Mouse (Mus musculus): ENCODE measurements around the gene Nt5dc3. TPM values are rescaled to one million over a fixed set of nuclear protein-coding genes. Genes with fewer than 3 reads are reported as not detected.

Gene Nt5dc3
- polyA plus RNA-seq, 1 experiment: 0.95 TPM

DNA sequence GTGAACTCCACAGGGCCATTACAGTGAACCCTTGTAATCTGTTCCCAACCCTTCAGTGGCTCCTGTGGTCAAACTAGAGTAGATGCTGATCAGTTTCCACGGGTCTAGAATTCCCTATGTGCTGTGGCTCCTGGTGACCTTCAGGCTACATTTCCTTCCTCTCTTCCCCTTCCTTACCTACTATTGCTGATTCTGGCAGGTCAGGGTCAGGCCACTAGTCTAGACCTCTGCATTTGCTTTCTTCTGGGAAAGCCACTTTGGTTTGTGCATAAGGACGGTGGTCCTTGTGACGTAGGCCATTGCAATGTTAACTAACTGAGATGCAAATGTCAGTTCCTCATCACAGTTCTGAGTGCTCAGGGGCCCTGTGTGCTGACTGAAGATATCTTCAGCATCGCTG, 81.6 kb downstream of the Nt5dc3 start:
- Histone ChIP-seq H3K9me3 (peaks cover 4% of the 10 kb centered on the region), H3K4me3 (replicated peaks) (no peak overlapping the region), H3K36me3 (replicated peaks; ENCODE audit: low read length) (no peaks in the 10 kb centered on the region), H3K4me1 (no peaks in the 10 kb centered on the region), H3K27me3 (replicated peaks) (peaks cover 10% of the 10 kb centered on the region)
- TF ChIP-seq FLI1 (IDR thresholded peaks at IDR 0.05; ENCODE audit: low read length): no peak
- no peak for TF ChIP-seq GATA1 (IDR thresholded peaks at IDR 0.05; ENCODE audit: borderline replicate concordance, low read length)

DNA sequence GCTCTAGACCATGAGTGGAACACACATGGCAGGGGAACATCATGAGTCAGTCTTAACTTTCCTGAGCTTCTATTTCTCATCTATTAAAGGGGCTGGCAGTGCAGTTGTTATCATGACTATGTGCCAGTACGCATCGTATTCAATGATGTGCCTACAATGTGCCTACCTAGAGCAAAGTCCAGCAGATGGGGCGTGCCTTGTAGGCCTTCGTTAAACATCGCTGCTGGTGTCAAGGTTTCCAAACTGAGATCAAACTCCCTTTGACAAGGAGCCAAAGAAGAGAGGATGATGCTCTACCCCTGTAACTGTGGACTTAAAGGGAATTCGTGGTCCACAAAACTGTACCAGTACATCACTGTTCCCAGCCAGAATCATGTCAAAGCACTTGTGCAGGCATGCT, 83.7 kb downstream of the Nt5dc3 start:
- Histone ChIP-seq H3K27me3 (replicated peaks) (peaks cover 7% of the 10 kb centered on the region), H3K4me3 (replicated peaks) (no peak overlapping the region), H3K9me3 (peaks cover 4% of the 10 kb centered on the region), H3K4me1 (no peaks in the 10 kb centered on the region), H3K36me3 (replicated peaks; ENCODE audit: low read length) (no peaks in the 10 kb centered on the region)
- TF ChIP-seq FLI1 (IDR thresholded peaks at IDR 0.05; ENCODE audit: low read length) (no peak), GATA1 (IDR thresholded peaks at IDR 0.05; ENCODE audit: borderline replicate concordance, low read length) (no peak)

DNA sequence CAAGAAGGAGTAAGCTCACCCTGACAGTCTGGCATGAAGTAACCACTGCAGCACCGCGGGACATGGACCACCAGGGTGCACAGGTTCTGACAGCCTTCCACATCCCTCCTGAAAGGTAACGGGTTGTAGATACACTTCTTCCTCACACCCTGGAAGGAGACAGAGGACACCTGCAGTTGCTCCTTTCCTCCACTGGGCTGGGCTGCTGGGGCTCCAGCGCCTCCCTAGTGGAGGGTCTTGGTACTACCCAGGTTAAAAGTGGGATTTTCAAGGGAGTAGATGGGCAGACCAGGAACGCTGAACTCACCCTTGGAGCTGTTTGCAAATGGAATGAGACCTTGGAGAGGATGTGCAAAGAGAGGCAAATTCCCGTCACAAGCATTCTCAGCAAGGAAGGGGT, 84.6 kb downstream of the Nt5dc3 start:
- Histone ChIP-seq H3K27me3 (replicated peaks) (peaks cover 12% of the 10 kb centered on the region), H3K36me3 (replicated peaks; ENCODE audit: low read length) (no peaks in the 10 kb centered on the region), H3K4me1 (no peaks in the 10 kb centered on the region), H3K9me3 (peaks cover 7% of the 10 kb centered on the region), H3K4me3 (replicated peaks) (no peak overlapping the region)
- TF ChIP-seq FLI1 (IDR thresholded peaks at IDR 0.05; ENCODE audit: low read length) (no peak), GATA1 (IDR thresholded peaks at IDR 0.05; ENCODE audit: borderline replicate concordance, low read length) (no peak)

- Histone ChIP-seq H3K4me1 (no peaks in the 10 kb centered on the region), H3K9me3 (peaks cover 5% of the 10 kb centered on the region), H3K4me3 (replicated peaks) (no peak overlapping the region), H3K36me3 (replicated peaks; ENCODE audit: low read length) (no peaks in the 10 kb centered on the region), H3K27me3 (replicated peaks) (peaks cover 5% of the 10 kb centered on the region)
- TF ChIP-seq FLI1 (IDR thresholded peaks at IDR 0.05; ENCODE audit: low read length) (no peak), GATA1 (IDR thresholded peaks at IDR 0.05; ENCODE audit: borderline replicate concordance, low read length) (no peak)
Observed at GRCm38 (mm10) chr10:86872121-86872520, 93.3 kb downstream of the Nt5dc3 start.

GRCm38 (mm10) chr10:86872591-86872990, 93.8 kb downstream of the Nt5dc3 start:
- no peaks in the 10 kb centered on the region for H3K4me1 ChIP-seq
- peaks cover 5% of the 10 kb centered on the region for H3K9me3 ChIP-seq
- H3K36me3 ChIP-seq (replicated peaks; ENCODE audit: low read length): no peaks in the 10 kb centered on the region

DNA sequence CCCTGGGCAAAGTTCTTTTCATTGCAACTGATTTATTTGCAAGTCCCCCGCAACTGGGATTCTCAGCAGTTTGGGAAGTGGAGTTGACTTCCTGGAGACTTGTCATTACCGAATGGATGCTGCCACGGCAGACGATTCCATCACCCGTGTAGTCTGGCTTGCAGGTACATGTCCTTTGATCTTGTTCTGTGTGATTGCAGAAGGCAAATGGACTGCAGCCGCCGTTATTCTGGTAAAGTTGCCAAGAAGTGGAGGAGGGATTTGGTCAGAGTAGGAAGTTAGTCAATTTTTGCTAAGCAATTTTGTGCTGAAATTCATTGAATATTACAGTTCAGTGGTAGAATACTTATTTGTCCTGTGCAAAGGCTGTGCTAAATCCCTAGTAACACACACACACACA, 99.9 kb downstream of the Nt5dc3 start:
- Histone ChIP-seq H3K4me1 (peaks cover 9% of the 10 kb centered on the region), H3K4me3 (replicated peaks) (no peak overlapping the region), H3K36me3 (replicated peaks; ENCODE audit: low read length) (no peaks in the 10 kb centered on the region), H3K9me3 (no peaks in the 10 kb centered on the region), H3K27me3 (replicated peaks) (peaks cover 2% of the 10 kb centered on the region)
- no peak for TF ChIP-seq FLI1 (IDR thresholded peaks at IDR 0.05; ENCODE audit: low read length)
- TF ChIP-seq GATA1 (IDR thresholded peaks at IDR 0.05; ENCODE audit: borderline replicate concordance, low read length): no peak

More at GRCm38 (mm10) chr10:86872591-86872990, 93.8 kb downstream of the Nt5dc3 start:
- Histone ChIP-seq H3K27me3 (replicated peaks) (peaks cover 5% of the 10 kb centered on the region), H3K4me3 (replicated peaks) (no peak overlapping the region)
- TF ChIP-seq GATA1 (IDR thresholded peaks at IDR 0.05; ENCODE audit: borderline replicate concordance, low read length) (no peak), FLI1 (IDR thresholded peaks at IDR 0.05; ENCODE audit: low read length) (no peak)

- Histone ChIP-seq H3K36me3 (replicated peaks; ENCODE audit: low read length) (no peaks in the 10 kb centered on the region), H3K27me3 (replicated peaks) (peaks cover 2% of the 10 kb centered on the region), H3K4me3 (replicated peaks) (no peak overlapping the region), H3K9me3 (no peaks in the 10 kb centered on the region), H3K4me1 (peaks cover 9% of the 10 kb centered on the region)
- no peak for TF ChIP-seq GATA1 (IDR thresholded peaks at IDR 0.05; ENCODE audit: borderline replicate concordance, low read length)
- TF ChIP-seq FLI1 (IDR thresholded peaks at IDR 0.05; ENCODE audit: low read length): no peak
Observed at GRCm38 (mm10) chr10:86880071-86880806, 101.4 kb downstream of the Nt5dc3 start.

GRCm38 (mm10) chr10:86881448-86881847, 102.6 kb downstream of the Nt5dc3 start:
- Histone ChIP-seq H3K36me3 (replicated peaks; ENCODE audit: low read length) (no peaks in the 10 kb centered on the region), H3K9me3 (no peaks in the 10 kb centered on the region)

GRCm38 (mm10) chr10:86886434-86886833, 107.6 kb downstream of the Nt5dc3 start:
- Histone ChIP-seq H3K9me3 (no peaks in the 10 kb centered on the region), H3K4me1 (peaks cover 4% of the 10 kb centered on the region), H3K4me3 (replicated peaks) (no peak overlapping the region)

More at GRCm38 (mm10) chr10:86881448-86881847, 102.6 kb downstream of the Nt5dc3 start:
- TF ChIP-seq GATA1 (IDR thresholded peaks at IDR 0.05; ENCODE audit: borderline replicate concordance, low read length) (no peak), FLI1 (IDR thresholded peaks at IDR 0.05; ENCODE audit: low read length) (no peak)
- Histone ChIP-seq H3K4me3 (replicated peaks) (no peak overlapping the region), H3K4me1 (peaks cover 9% of the 10 kb centered on the region), H3K27me3 (replicated peaks) (peaks cover 2% of the 10 kb centered on the region)

More at GRCm38 (mm10) chr10:86886434-86886833, 107.6 kb downstream of the Nt5dc3 start:
- Histone ChIP-seq H3K36me3 (replicated peaks; ENCODE audit: low read length) (no peaks in the 10 kb centered on the region), H3K27me3 (replicated peaks) (peaks cover 3% of the 10 kb centered on the region)
- TF ChIP-seq GATA1 (IDR thresholded peaks at IDR 0.05; ENCODE audit: borderline replicate concordance, low read length): no peak

Other genes with a start within 250 kb of the Nt5dc3 start
- gene Hsp90b1, start 73.5 kb upstream of the Nt5dc3 start, polyA plus RNA-seq (2012; ENCODE audit: insufficient read depth, low replicate concordance): 6.4 and 61.7 TPM in 2 replicates
- not detected in 2 replicates for gene Ttc41, start 73.2 kb upstream of the Nt5dc3 start, polyA plus RNA-seq (2012; ENCODE audit: insufficient read depth, low replicate concordance)
- not detected in 2 replicates for gene Gm49358, start 15.0 kb upstream of the Nt5dc3 start, polyA plus RNA-seq (2012; ENCODE audit: insufficient read depth, low replicate concordance)
- 2.0 TPM in 1 of 2 replicates, not detected in the other for gene Stab2, start 229.0 kb downstream of the Nt5dc3 start, polyA plus RNA-seq (2012; ENCODE audit: insufficient read depth, low replicate concordance)